Mouse (Mus musculus) heart, postnatal 36 days (tissue): ENCODE measurements around the gene Macf1. TPM values are rescaled to one million over a fixed set of nuclear protein-coding genes. Genes with fewer than 3 reads are reported as not detected.

Experiments
- DNase-seq, 2 experiments: peaks; one replicate each; pipeline ENCODE4 v3.0.0; 2021 to 2022
- intact Hi-C: fragments of 180-260 bp; cut with DNase I; formaldehyde crosslinking; loops from one replicate; pipeline ENCODE4 v1.15.1; 2025
- total RNA-seq, 2 experiments: library from RNA; stranded (reverse); gene quantifications; 2 replicates each; pipeline ENCODE4 v1.2.3; 2021

The Macf1 gene
- total RNA-seq, result 100 to 1,000 TPM; 228 to 240 TPM

- intact Hi-C loops, result no loop called here
- DNase-seq, result no peak
Measured at GRCm38 (mm10) chr4:123684260-123684659, at the start of gene Macf1. Gene Macf1 (minus strand): TSS chr4:123684360.

- intact Hi-C loops, result no loop called here
- no peak for DNase-seq
Measured at GRCm38 (mm10) chr4:123733532-123733931, 49.4 kb upstream of the Macf1 start.

- intact Hi-C loops, result no loop called here
- DNase-seq, result no peak
Measured at GRCm38 (mm10) chr4:123732921-123733320, 48.8 kb upstream of the Macf1 start.

- intact Hi-C loops, result no loop called here
- DNase-seq, result no peak
Measured at GRCm38 (mm10) chr4:123732163-123732910, 48.2 kb upstream of the Macf1 start.

- intact Hi-C loops, result no loop called here
Measured at GRCm38 (mm10) chr4:123721761-123722160, 37.6 kb upstream of the Macf1 start.

GRCm38 (mm10) chr4:123718434-123718780 lies 34.2 kb upstream of the Macf1 start:
- DNase-seq, result no peak
- intact Hi-C loops, result loop anchor here (1.0 kb wide), 1 partner anchor 31 kb away; no protein-coding TSS in a partner anchor

More at GRCm38 (mm10) chr4:123721761-123722160, 37.6 kb upstream of the Macf1 start:
- no peak for DNase-seq

GRCm38 (mm10) chr4:123717574-123718433 lies 33.6 kb upstream of the Macf1 start, which contains the start of gene Ndufs5:
Gene Ndufs5 (minus strand): TSS chr4:123718202.
- intact Hi-C loops, result loop anchor here (1.0 kb wide), 1 partner anchor 31 kb away; no protein-coding TSS in a partner anchor
- DNase-seq, result peak; percentile 94 to 97

GRCm38 (mm10) chr4:123712431-123712830 lies 28.3 kb upstream of the Macf1 start:
- no peak for DNase-seq
- intact Hi-C loops, result no loop called here

GRCm38 (mm10) chr4:123707340-123707739 lies 23.2 kb upstream of the Macf1 start:
- intact Hi-C loops, result no loop called here
- DNase-seq, result no peak

- intact Hi-C loops, result no loop called here
- no peak for DNase-seq
Measured at GRCm38 (mm10) chr4:123705340-123705739, 21.2 kb upstream of the Macf1 start.

- no peak for DNase-seq
- intact Hi-C loops, result no loop called here
Measured at GRCm38 (mm10) chr4:123693384-123693783, 9.2 kb upstream of the Macf1 start.

GRCm38 (mm10) chr4:123692071-123692470 lies 7.9 kb upstream of the Macf1 start:
- intact Hi-C loops, result no loop called here
- DNase-seq, result no peak

- DNase-seq, result peak in 1 of 2 experiments; percentile 27
- intact Hi-C loops, result no loop called here
Measured at GRCm38 (mm10) chr4:123690311-123690710, 6.2 kb upstream of the Macf1 start.

- DNase-seq, result peak; percentile 49 to 64
- intact Hi-C loops, result no loop called here
Measured at GRCm38 (mm10) chr4:123687025-123687781, 3.0 kb upstream of the Macf1 start.

GRCm38 (mm10) chr4:123686368-123687024 lies 2.3 kb upstream of the Macf1 start:
- DNase-seq, result peak in 1 of 2 experiments; percentile 33
- intact Hi-C loops, result no loop called here

- DNase-seq, result no peak
- intact Hi-C loops, result no loop called here
Measured at GRCm38 (mm10) chr4:123685506-123686242, 1.5 kb upstream of the Macf1 start.

- no peak for DNase-seq
- intact Hi-C loops, result no loop called here
Measured at GRCm38 (mm10) chr4:123685046-123685445, 886 bp upstream of the Macf1 start.

GRCm38 (mm10) chr4:123682291-123682690 lies 1.9 kb downstream of the Macf1 start:
- no peak for DNase-seq
- intact Hi-C loops, result no loop called here

GRCm38 (mm10) chr4:123680962-123681361 lies 3.2 kb downstream of the Macf1 start:
- intact Hi-C loops, result no loop called here
- DNase-seq, result no peak
